Mouse (Mus musculus) adrenal gland, adult (tissue): ENCODE measurements around the gene Hsd17b11.
"Not testable (repeated sequence)": the region's sequence is repeated elsewhere in the genome, so short reads cannot be mapped to it uniquely, and the experiment has no call there.

Source experiments
- DNase-seq, 2 experiments: peaks; one replicate each; pipeline ENCODE4 v3.0.0; 2022 to 2023; ENCODE audit warnings: low spot score in 1 of 2; ENCODE audit not compliant: inconsistent age in 2 of 2

Gene Hsd17b11

DNA sequence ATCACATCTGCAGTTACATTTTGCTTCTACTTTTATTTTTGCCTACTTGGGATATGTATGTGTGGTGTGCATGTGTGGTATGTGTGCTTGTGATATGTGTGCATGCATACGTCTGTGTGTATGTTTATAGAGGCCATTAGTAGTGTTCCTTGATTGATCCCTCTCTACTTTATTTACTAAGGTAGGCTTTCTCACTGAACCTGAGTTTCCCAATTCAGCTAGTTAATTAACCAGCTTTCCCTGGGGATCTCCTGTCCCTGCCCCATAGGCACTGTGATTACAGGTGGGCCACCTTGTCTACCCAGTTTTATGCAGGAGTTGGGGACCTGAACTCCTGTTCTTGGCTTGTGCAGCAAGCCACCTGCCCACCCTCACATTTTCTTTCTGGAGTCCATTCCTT is 15.0 kb upstream of the Hsd17b11 start:
- DNase-seq = no peak

- no peak for DNase-seq
Observed at GRCm38 (mm10) chr5:104035824-104036223, 14.1 kb upstream of the Hsd17b11 start.

- DNase-seq = no peak
Observed at GRCm38 (mm10) chr5:104035066-104035465, 13.3 kb upstream of the Hsd17b11 start.

- no peak for DNase-seq
Observed at GRCm38 (mm10) chr5:104032434-104033097, 10.8 kb upstream of the Hsd17b11 start.

- no peak for DNase-seq
Observed at GRCm38 (mm10) chr5:104025245-104025854, 3.6 kb upstream of the Hsd17b11 start.

DNA sequence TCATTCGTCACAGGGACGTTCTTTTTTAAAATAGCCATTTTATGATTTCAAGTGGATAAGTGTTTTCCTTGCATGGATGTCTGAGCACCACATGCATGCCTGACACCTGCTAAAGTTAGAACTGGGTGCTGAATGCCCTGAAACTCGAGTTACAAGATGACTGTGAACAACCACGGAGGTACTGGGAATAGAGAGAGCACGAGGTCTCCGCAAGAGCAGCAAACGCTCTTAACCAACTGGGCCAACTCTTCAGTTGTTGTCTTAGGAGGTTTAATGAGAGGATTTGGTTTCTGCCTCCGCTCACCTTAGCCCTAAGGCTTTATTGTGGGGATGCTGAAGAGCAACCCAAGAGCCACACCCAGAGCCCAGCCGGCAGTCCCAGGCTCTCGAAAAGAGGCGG is 3.0 kb upstream of the Hsd17b11 start:
- DNase-seq = no peak

DNA sequence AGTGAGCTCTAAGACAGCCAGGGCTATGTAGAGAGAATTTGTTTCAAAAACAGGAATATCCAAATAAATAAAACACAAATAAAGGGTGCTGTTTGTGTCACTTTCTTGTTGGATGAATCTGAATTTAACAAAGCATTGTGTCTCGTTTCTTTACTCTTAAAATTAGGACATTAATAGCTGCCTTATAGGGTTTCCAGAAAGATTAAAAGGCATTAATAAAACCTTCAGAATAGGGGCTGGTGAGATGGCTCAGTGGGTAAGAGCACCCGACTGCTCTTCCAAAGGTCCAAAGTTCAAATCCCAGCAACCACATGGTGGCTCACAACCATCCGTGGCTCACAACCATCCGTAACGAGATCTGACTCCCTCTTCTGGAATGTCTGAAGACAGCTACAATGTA is 2.5 kb upstream of the Hsd17b11 start:
- DNase-seq = not testable (repeated sequence)

- no peak for DNase-seq
Observed at GRCm38 (mm10) chr5:104023289-104024020, 1.7 kb upstream of the Hsd17b11 start.

GRCm38 (mm10) chr5:104022558-104022957 is 839 bp upstream of the Hsd17b11 start:
- peak in 1 of 2 experiments; percentile 50 for DNase-seq

GRCm38 (mm10) chr5:104011419-104011818 is 10.3 kb downstream of the Hsd17b11 start:
- DNase-seq = no peak

DNA sequence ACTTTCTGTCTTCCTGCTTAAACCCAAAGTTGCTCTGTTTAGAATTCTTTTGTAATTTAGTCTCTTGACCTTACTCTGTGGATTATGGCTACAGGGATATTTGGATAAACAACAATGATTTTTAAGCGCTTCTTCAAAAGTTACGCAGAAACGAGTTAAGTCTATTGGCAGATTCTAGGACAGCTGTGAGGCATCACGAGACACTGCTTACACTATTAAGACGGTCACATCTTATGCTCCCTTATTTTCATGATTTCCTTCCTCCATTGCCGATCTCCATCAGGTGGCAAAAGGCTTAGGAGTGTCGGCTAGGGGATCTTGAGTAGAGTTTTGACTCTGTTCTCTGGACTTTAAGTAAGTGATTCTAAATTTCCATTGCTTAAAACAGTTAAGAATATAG is 11.5 kb downstream of the Hsd17b11 start:
- DNase-seq = no peak

GRCm38 (mm10) chr5:104009421-104009820 is 12.3 kb downstream of the Hsd17b11 start:
- peak in 1 of 2 experiments; percentile 11 for DNase-seq

DNA sequence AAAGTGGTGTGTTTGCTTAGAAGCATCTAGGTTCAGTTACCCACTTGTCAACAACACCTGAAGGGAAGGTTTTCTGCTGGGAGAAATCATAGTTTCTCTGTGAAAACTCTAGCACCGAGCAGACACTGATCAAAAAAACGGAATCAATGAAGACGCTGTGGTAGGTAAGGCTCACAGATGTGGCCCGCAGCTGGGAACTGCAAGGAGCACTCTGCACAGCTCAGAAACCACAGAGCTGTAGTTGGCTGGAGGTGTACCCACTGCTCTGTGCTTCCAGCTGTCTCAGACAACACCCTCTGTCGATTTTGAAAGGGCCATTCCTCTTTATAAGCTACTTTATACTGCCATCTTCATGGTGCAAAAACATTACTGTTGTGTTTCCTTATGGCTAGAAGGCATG is 13.9 kb downstream of the Hsd17b11 start:
- no peak for DNase-seq

- DNase-seq = no peak
Observed at GRCm38 (mm10) chr5:104006811-104007210, 14.9 kb downstream of the Hsd17b11 start.

GRCm38 (mm10) chr5:104003955-104004354 is 17.8 kb downstream of the Hsd17b11 start:
- peak; percentile 14 to 52 for DNase-seq

GRCm38 (mm10) chr5:104003256-104003931 is 18.3 kb downstream of the Hsd17b11 start:
- no peak for DNase-seq

- DNase-seq = no peak
Observed at GRCm38 (mm10) chr5:104002549-104003255, 19.0 kb downstream of the Hsd17b11 start.

- peak; percentile 82 to 92 for DNase-seq
Observed at GRCm38 (mm10) chr5:103999738-104000137, 22.0 kb downstream of the Hsd17b11 start.

- DNase-seq = peak; percentile 65 to 90
Observed at GRCm38 (mm10) chr5:103998739-103999138, 23.0 kb downstream of the Hsd17b11 start.

DNA sequence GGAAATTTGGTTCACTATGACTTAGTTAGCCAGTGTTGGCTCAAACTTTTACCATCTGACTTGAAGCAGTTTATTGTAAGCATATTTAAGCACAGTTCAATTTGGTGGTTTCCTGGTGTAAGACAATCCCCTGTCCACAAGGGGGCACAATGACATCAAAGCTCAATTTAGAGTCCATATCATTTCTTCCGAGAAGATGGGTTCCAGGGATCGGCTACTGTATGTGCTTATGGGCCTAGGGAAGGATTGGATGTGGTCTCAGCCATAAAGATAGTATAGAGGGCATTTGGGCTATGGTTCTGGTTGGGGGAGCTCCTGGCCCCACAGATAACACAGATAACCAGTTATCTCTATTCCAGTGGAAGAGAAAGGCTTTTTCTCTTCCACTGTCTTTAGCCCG is 26.5 kb downstream of the Hsd17b11 start:
- peak; percentile 9 to 66 for DNase-seq

GRCm38 (mm10) chr5:103994669-103995068 is 27.1 kb downstream of the Hsd17b11 start:
- no peak for DNase-seq
